Mouse (Mus musculus) liver, adult (tissue): Measurements from ENCODE around the gene Il31ra.
"Not testable (repeated sequence)": the region's sequence is repeated elsewhere in the genome, so short reads cannot be mapped to it uniquely, and the experiment has no call there.

Experiments used
- GATA4 ChIP-seq: IDR thresholded peaks from 2 replicates; pipeline ENCODE4 v1.6.1; 2014; ENCODE audit warnings: mild to moderate bottlenecking, low read length; ENCODE audit not compliant: insufficient replicate concordance

The Il31ra gene

DNA sequence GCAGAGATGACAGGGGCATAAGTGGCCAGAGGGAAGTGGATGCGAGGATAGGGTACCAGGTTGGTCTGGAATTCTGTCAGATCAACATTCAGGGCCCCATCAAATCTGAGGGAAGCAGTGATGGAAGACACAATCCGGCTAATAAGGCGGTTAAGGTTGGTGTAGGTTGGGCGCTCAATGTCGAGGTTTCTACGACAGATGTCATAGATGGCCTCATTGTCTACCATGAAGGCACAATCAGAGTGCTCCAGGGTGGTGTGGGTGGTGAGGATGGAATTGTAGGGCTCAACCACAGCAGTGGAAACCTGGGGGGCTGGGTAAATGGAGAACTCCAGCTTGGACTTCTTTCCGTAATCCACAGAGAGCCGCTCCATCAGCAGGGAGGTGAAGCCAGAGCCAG lies at the start of gene Il31ra:
Il31ra (minus strand) TSS at position 101 of the 400 bp plus-strand sequence.
- not testable (repeated sequence) for TF ChIP-seq GATA4

DNA sequence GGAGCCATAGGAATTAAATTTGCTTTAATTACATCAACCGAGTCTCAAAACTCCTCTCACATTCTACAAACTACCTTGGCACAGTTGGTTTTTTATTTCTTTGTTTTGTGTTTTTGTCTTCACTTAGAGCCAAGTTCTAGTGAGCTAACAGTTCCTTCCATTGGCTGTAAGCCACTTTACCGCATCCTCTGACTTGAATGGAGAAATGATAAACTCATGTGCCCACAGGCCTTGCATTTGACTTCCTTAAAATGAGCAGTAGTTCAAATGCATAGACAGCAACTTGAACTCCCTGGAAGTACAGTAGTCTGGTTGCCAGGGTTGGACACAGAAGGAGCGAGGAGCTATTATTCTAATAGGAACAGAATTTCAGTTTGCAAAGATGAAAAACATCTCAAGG lies 48.7 kb upstream of the Il31ra start:
- TF ChIP-seq GATA4, result no peak

DNA sequence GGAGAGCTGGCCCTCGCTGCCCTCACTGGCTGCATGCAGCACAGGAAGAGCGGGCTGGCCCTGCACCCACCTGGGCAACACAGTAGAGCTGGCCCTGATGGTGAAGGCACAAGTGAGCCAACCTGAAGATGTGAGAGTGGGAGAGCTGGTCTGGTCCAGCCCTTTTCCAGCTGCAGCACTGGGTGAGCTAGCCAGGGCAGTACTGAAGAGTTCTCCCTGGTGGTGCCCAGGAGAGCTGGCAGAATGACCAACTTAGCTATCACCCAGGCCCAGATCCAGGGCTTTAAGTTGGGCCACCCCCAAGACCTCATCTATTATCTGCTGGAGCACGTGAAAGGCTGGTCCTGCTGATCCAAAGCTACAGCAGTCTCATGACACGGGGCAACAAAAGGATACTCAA lies 45.0 kb upstream of the Il31ra start:
- no peak for TF ChIP-seq GATA4

DNA sequence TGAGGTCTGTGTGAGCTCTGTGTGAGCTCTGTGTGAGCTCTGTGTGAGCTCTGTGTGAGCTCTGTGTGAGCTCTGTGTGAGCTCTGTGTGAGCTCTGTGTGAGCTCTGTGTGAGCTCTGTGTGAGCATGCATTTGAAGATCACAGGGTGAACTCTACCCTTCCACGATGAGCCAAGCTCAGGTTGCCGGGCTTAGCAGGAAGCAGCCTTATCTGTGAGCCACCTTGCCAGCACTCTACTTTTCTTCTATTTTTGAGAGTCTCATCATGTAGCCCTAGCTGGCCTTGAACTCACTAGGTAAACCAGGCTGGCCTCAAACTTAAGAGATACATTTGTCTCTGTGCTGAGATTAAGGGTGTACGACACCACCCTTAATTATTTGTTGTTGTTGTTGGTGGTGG lies 42.3 kb upstream of the Il31ra start:
- TF ChIP-seq GATA4, result no peak

DNA sequence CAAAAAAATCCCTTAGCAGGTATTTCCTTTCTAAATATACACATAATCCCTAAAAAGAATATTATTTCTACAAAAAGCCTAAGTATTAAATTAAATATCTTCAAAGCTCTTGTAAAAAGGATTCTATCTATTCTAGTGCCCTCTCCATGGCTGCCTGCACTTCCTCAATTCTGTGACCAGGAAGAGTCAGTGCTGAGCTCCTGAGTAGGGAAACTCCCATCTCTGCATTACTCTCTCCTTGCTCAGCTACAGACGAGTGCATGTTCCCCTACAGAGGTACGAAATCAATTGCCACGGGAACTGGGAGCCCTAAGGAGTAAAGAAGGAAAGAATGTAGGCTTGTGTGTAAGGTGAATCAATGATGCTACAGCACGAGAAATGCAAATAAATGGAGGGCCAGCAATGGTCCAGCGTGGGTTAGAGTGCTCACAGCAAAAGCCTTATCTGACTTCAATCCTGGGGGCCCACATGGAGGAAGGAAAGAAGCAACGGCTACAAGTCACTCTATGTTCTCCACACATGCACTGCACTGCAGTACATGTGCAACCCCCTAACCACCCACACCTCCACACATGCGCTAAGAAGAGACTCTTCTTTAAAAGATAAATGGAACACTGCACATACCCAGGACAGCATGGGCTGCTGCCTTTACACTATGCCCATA lies 41.1 kb upstream of the Il31ra start:
- no peak for TF ChIP-seq GATA4

DNA sequence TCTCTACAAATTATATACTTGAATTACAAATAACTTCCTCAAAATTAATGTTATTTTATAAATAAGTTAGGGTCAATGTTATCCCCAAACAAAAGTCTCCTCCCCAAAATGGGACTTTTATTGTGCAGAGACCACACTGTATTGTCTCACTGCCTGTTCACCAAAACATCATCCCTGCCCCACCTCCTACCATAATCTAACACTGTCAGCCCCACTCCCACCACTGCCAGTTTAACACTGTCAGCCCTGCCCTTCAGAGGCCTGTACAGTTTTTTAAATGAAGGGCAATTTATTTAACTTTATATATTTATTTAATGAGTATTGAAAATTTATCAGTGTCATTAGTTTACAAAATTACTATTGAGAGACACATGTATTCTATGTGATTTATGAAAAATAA lies 31.4 kb upstream of the Il31ra start:
- no peak for TF ChIP-seq GATA4

DNA sequence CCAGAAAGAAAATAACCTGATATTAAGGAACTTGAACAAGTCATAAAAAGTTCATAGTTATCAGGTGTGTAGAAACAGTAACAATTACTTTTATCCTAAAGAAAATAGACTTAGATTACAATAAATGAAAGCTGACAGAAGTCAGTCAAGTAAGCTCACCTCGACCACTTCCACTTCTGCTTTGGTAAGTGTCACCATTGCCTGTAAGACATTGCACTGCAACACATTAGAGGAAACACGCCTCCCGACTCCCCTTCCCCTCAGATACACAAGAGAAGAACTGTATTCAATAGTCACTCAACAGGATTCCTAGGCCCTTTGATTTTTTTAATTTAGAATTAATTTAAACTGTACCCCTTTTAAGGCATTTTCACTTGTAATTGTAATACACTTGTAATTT lies 30.5 kb upstream of the Il31ra start:
- no peak for TF ChIP-seq GATA4

DNA sequence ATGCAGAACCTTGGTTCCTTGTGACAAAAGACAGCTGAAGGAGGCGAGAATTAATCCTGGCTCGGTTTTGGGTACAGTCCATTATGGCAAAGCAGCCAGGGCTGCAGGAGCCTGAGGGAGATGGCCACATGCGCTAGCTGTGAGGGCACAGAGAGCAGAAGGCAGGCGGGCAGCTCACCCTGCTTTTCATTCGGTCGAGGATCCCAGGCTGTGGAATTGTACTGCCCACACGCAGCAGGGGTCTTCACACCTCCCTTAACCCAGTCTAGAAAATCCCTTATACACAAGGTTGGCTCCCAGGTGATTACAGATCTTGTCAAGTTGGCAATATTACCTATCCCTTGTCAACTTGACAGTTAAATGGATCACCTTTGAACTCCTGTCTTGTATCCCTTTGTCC lies 29.5 kb upstream of the Il31ra start:
- TF ChIP-seq GATA4, result no peak

DNA sequence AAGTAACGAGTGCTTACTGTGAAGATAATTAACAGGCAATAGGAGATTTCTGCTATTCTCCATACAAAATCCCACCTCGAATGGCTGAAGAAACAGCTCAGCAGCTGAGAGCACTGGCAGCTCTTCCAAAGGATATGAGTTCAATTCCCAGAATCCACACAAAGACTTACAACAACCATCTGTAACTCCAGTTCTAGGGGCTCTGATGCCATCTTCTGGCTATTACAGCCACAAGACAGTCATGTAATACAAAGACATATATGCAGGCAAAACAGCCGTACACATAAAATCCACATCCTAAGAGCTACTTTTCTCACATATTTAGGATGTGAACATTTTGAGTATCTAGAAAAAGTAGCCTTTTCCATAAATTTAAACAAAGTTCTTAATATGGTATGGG lies 27.4 kb upstream of the Il31ra start:
- TF ChIP-seq GATA4, result no peak

DNA sequence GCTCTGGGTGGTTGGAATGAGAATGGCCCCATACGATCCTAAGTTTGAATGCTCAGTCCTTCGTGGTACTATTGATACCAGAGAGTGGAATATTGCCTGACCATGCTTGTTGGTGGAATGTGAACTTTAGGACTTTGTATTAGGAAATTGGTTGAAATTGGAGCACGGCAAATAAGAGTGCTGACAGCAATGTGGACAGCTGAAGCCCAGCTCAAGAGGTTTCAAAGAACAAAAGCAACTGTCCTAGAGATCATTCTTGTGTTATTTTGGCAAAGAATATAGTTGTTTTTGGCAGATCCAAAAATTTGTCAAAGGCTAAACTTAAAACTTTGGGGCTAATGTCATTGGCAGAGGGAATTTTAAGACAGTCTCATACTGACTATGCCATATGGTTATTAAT lies 14.4 kb upstream of the Il31ra start:
- no peak for TF ChIP-seq GATA4

DNA sequence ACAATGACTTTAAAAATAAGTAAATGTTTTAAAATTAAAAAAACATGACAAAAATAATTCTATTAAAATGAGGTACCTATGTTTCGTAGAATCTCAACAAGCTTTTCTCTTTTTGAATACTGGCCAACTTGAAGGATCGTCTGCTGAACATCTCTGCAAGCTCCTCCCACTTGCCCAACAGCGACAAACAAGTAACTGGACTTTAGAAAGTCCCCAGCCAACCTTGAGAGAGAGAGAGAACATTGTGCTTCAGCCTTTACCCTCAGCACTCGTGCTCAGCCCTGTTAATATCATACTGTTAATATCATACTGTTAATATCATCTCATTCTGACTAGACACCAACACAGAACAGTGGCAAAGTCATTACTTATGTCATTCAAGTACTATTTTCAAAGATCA lies 10.3 kb upstream of the Il31ra start:
- TF ChIP-seq GATA4, result no peak

DNA sequence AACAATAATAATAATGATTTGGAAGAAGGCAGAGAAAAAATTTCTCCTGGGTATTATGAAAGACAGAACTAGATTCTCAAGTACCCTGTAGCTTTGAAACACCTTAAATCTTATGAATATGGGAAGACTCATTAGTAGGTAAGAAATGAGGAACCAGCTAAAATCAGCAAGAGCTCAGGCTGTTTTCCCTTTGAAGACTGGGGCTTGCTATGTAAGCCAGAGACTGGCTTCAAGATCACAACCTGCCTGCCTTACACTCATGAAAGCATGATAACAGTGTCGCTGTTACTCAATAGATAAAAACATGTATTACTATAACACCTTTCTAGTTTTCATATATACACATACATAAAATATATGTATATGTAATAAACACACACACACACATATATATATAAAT lies 9.7 kb upstream of the Il31ra start:
- TF ChIP-seq GATA4, result no peak

DNA sequence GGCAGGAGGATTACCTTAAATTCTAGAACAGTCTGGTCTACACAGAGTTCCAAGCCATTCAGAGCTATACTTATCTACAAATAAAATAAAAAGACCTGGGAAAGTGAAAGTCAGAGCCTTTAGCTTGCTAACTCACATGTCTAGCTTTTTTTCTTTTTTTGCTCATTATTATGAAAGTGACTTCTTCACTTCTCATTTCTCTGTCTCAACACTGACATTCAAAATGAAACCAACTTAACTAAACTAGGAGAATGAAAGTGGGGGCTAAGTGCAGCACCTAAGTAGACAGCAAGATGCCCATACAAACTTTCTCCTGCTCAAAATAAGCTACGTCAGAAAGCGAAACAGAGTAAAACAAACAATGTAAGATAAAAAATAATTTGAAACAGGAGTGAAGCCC lies 8.4 kb upstream of the Il31ra start:
- TF ChIP-seq GATA4, result no peak

DNA sequence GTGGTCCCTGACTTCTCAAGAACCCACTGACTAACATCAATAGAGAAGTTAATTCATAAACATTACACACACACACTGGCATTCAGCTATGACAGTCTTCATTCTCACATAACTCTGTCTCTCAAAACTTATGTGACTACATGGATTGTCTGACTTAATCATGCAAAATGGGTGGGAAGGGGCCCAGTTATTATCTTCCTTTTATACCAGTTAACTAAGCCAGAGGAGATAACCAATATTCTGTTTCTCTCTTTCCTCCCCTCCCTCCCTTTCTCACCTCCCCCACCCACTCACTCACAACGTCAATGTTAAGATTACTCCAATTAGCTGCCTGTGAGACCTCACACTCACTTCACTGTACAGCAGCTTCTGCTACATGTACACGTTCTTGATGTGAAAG lies 3.9 kb downstream of the Il31ra start:
- no peak for TF ChIP-seq GATA4

DNA sequence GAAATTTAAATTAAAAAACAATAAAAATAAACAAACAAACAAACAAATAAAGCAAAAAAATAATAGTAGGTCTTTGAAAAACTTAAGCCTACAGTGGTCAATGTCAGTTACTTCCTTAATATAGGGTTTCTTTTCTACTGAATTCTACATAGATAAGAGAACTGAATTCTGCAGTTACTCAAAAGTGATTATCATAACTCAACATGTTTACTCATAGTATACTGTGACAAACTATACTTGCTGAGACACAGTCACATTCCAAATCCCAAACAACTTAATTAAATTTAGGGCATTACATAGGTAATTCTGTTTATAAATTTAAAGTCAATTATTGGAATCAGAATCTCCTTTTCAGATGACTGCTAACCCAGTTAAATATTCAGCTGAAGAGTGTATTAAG lies 4.5 kb downstream of the Il31ra start:
- TF ChIP-seq GATA4, result no peak

DNA sequence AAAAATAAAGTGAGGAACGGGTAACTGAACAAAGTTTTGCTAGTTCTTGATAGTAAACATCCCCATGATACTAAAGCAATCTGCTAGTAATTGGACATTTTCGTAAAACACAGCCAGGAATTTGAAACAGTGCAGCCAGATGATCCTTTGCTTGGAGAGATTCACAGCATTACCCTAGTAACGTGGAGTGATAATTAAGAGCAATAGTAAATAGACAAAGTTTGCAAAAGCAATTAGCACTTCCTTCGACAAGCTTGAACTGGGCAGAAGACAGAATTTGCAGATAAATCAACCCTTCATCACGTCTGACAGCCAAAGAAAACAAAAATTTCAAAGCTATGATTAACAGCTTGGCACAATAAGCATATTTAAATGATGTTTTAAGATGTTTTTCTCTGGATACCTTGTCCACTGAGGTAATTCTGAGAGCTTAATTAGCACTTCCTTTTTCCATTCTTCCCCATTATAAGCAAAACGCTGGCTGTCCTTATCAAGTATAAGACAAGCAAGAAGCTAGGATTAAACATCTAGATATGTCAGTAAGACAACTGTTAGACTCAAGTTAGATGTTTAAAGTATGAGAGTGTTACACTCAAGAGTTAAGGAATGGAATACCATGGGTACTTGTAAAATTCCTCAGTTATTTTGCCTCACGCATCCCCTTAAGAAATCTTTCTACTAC lies 9.5 kb downstream of the Il31ra start:
- no peak for TF ChIP-seq GATA4

DNA sequence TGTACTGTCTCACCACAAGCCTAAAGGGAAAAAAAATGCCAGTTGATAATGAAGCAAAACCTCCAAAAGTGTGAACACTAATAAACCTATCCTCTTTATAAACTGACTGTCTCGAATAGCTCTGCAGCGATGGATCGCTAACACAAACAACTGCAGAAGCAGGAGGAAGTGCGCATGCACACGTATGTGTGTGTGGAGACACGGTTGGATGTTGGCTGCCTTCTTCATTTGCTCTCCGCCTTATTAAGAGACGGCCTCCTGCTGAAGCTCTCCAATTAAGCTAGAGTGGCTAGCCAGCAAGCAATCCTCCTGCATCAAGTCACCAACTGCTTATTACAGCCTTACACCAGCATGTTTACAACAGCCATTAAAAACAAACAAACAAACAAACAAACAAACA lies 11.9 kb downstream of the Il31ra start:
- no peak for TF ChIP-seq GATA4

DNA sequence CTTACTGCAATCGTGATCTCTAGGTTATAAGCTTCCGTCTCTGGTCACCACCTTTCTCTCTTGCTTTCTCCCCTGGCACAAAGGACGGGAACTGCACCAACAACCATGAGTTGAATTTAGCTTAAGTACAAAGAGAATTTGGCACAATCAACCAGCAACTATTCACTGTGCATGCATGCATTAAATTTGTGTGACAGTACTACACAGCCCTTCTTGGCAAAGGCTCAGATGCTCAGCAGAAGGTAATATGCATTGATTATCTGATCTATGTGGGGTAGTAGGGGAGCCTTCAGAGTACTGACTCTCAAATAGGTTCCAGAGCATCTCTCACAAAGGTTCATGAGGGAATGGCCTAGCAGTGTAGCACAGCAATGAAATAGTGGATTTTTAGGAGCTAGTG lies 12.4 kb downstream of the Il31ra start:
- TF ChIP-seq GATA4, result no peak
